ENCODE assay signal across 8 mouse cellular contexts in the genomic region with DNA sequence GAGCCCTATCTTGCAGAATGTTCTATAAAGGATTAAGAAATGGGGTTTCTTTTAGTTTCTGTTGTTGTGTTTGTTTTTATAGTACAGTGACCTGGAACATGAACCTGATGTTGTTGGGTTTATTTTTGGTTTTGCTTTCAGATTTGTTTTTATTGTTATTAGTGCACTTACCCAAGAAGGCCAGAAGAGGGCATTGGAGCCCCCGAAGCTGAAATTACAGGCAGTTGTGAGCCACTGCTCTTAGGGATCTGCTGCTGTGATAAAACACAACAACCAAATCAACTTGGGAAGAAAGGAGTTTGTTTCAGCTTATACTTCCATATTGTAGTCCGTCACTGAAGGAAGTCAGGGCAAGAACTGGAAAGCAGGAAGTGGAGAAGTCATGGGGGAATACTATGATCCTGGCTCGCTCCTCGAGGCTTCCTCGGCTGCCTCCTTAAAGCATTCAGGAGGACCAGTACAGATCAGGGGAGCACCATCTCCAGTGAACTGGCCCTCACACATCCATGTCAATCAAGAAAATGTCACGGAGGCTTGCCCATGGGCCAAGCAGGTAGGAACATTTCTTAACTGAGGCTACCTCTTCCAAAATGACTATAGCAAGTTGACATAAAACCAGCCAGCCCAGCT. TPM values are rescaled to one million over a fixed set of nuclear protein-coding genes. Genes with fewer than 3 reads are reported as not detected.
A peak's percentile ranks its signal among the peaks of the same experiment; 100 is the strongest.
DNase-seq lines count a peak whose midpoint lies in the region; ATAC-seq lines count a peak whose summit lies in the region.

No protein-coding gene starts in this region.

- intact Hi-C loops in left cerebral cortex, postnatal 14 days (cut with DNase I): loop anchor here (5.0 kb wide), 2 partner anchors 56 to 181 kb away; no protein-coding TSS in a partner anchor
- intact Hi-C loops in heart, postnatal 10 days (cut with DNase I): loop anchor here (1.0 to 5.0 kb wide), 2 partner anchors 54 to 181 kb away; no protein-coding TSS in a partner anchor

- no peak overlapping the region for H3K4me2 ChIP-seq in neural tube, embryonic 15.5 days

- H3K4me1 ChIP-seq in neural tube, embryonic 15.5 days: peaks cover 18% of the 10 kb centered on the region

- ATAC-seq in megakaryocyte progenitor cell, adult 5-6 weeks (replicated peaks; ENCODE audit: poor library complexity): peak; percentile 69
- no peak for ATAC-seq in neural tube, embryonic 15.5 days (ENCODE audit: low FRiP score)

- H3K36me3 ChIP-seq in neural tube, embryonic 15.5 days: peaks cover 7% of the 10 kb centered on the region

- DNase-seq in left cerebral cortex, postnatal 14 days (ENCODE audit: low spot score in 2 of 2): peak; percentile 21 to 25
- DNase-seq in left cerebral cortex, adult 8-10 months (ENCODE audit: low spot score in 2 of 2): no peak
- peak; percentile 49 for DNase-seq in MN1 (ENCODE audit: low spot score)
- peak; percentile 60 for DNase-seq in cerebellum, adult 9-10 months
- DNase-seq in heart, postnatal 10 days: peak; percentile 32 to 57
- DNase-seq in spleen, adult 18-20 months: no peak

- H3K27ac ChIP-seq in neural tube, embryonic 15.5 days (replicated peaks): no peak overlapping the region

- 51% methylated on average over 6 of the region's 6 CpGs for WGBS in neural tube, embryonic 15.5 days

- no peaks in the 10 kb centered on the region for H3K9me3 ChIP-seq in neural tube, embryonic 15.5 days (replicated peaks)

- no peak overlapping the region for H3K9ac ChIP-seq in neural tube, embryonic 15.5 days (replicated peaks)

- no peaks in the 10 kb centered on the region for H3K27me3 ChIP-seq in neural tube, embryonic 15.5 days (replicated peaks)

- no peak overlapping the region for H3K4me3 ChIP-seq in neural tube, embryonic 15.5 days (replicated peaks)

RNA-seq across cellular contexts. Expression of a gene that starts 2.4 kb away (rescaled TPM):
- total RNA-seq in left cerebral cortex, postnatal 14 days (2021): 100 to 1,000 TPM; 147 to 151 TPM
- total RNA-seq in left cerebral cortex, adult 8-10 months (2022): 100 to 1,000 TPM; 200 to 223 (median 211) TPM
- 1 to 10 TPM; 9.2 to 9.4 TPM for total RNA-seq in heart, postnatal 10 days (2021)
- 5.2 and 5.6 TPM in 2 replicates for total RNA-seq in megakaryocyte progenitor cell, adult 5-6 weeks (2015)
- total RNA-seq in megakaryocyte progenitor cell, adult 5-6 weeks (2017): 9.1 and 12.2 TPM in 2 replicates
- polyA plus RNA-seq in neural tube, embryonic 15.5 days (2015; fragmentation: Nextera tagmentation; extraction: Ambion mirVana): 107 and 114 TPM in 2 replicates

RNA-seq across cellular contexts. Expression of a gene that starts 29.4 kb away (rescaled TPM):
- 1 to 10 TPM; 9.0 to 9.4 TPM for total RNA-seq in left cerebral cortex, postnatal 14 days (2021)
- total RNA-seq in left cerebral cortex, adult 8-10 months (2022): 10 to 100 TPM; 18.6 to 20.5 (median 18.8) TPM
- 10 to 100 TPM; 16.6 to 16.8 TPM for total RNA-seq in heart, postnatal 10 days (2021)
- 13.9 and 14.9 TPM in 2 replicates for total RNA-seq in megakaryocyte progenitor cell, adult 5-6 weeks (2015)
- 10.8 and 13.5 TPM in 2 replicates for total RNA-seq in megakaryocyte progenitor cell, adult 5-6 weeks (2017)
- 6.1 and 9.8 TPM in 2 replicates for polyA plus RNA-seq in neural tube, embryonic 15.5 days (2015; fragmentation: Nextera tagmentation; extraction: Ambion mirVana)

Comparison
In these comparisons a context has a peak if more than half of its experiments do, and no peak if none do; other contexts are left out.
1. DNase-seq: peak in left cerebral cortex, postnatal 14 days (2 of 2), MN1 (single experiment), cerebellum, adult 9-10 months (single experiment) and heart, postnatal 10 days (2 of 2); none in left cerebral cortex, adult 8-10 months (0 of 2) and spleen, adult 18-20 months (0 of 2).
2. RNA of a gene that starts 2.4 kb away (total RNA-seq): 200 to 223 TPM in left cerebral cortex, adult 8-10 months and 147 to 151 TPM in left cerebral cortex, postnatal 14 days; 9.2 to 9.4 TPM in heart, postnatal 10 days and 5.2 to 12.2 TPM in megakaryocyte progenitor cell, adult 5-6 weeks; every median in the first group is over 10 times any median in the second.